Mouse (Mus musculus) adrenal gland (tissue): ENCODE data around the gene Tgfbr1.

ENCODE experiments used
- intact Hi-C: fragments of 180-260 bp; cut with DNase I; formaldehyde crosslinking; loops from one replicate; pipeline ENCODE4 v1.15.1; 2025

The Tgfbr1 gene

GRCm38 (mm10) chr4:47419268-47419973, 66.4 kb downstream of the Tgfbr1 start:
- intact Hi-C loops, result no loop called here

GRCm38 (mm10) chr4:47420191-47420590, 67.2 kb downstream of the Tgfbr1 start:
- intact Hi-C loops, result loop anchor here (10.0 kb wide), 1 partner anchor 985 kb away; no protein-coding TSS in a partner anchor

DNA sequence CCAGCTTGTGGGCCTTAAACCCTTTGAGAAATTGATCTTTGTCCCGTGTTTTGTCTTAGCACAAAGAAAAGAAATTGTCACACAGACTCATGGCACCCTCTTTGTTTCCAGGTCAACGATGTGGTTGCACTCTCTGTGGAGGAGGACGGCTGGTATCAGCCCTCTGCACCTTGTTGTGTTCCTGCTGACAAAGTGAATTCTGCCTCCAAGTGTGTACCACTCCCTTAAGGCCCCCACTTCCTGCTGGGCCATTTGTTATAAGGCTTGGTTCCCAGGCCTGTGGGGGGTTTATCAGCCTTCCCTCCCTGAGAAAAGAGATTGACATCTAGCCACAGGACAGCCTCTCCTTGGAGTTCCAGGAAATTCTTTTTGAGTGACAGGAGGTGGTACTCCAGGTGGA, 69.2 kb downstream of the Tgfbr1 start:
- intact Hi-C loops, result loop anchor here (10.0 kb wide), 1 partner anchor 983 kb away; no protein-coding TSS in a partner anchor

- intact Hi-C loops, result loop anchor here (10.0 kb wide), 1 partner anchor 982 kb away; no protein-coding TSS in a partner anchor
Measured at GRCm38 (mm10) chr4:47422946-47423345, 69.9 kb downstream of the Tgfbr1 start.

DNA sequence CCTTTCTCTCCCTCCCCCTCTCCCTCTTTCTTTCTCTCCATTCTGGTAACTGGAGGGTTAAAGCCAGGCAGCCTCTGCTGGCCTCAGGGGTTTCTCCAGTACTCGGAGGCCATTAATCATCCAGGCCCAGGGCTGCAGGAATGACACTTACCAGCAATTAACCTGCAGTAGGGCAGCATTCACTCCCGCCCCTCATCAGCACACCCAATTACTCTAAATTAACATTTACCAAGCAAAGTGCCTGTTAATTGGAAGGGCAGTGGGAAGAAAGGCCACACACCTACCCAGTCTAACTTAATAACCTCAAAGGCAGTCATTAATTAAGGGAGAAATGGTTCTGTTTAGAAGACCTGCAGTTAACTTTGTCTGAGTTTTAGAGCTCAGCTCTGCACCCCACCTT, 71.4 kb downstream of the Tgfbr1 start:
- intact Hi-C loops, result loop anchor here (10.0 kb wide), 1 partner anchor 980 kb away; no protein-coding TSS in a partner anchor

- intact Hi-C loops, result loop anchor here (10.0 kb wide), 1 partner anchor 979 kb away; no protein-coding TSS in a partner anchor
Measured at GRCm38 (mm10) chr4:47425247-47425830, 72.3 kb downstream of the Tgfbr1 start.

DNA sequence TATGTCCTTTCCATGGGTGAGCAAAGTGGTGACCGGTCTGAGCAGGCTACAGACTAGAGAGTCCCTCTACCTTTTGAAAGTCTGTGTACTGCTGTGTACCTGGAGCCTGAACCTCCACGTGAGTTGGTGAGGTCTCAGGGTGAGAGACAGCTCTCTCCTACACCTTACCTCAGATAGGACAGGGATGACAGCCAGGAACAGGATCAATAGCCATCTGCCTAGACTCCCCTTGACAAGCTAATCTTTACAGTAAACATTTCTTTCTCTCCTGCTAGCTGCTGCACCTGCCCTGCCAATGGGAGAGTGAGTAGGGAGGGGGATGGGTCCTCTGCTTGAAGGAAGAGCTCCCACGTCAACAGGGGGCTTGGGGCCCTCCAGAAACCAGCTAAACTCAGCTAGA, 74.6 kb downstream of the Tgfbr1 start:
- intact Hi-C loops, result loop anchor here (10.0 kb wide), 1 partner anchor 977 kb away; no protein-coding TSS in a partner anchor

DNA sequence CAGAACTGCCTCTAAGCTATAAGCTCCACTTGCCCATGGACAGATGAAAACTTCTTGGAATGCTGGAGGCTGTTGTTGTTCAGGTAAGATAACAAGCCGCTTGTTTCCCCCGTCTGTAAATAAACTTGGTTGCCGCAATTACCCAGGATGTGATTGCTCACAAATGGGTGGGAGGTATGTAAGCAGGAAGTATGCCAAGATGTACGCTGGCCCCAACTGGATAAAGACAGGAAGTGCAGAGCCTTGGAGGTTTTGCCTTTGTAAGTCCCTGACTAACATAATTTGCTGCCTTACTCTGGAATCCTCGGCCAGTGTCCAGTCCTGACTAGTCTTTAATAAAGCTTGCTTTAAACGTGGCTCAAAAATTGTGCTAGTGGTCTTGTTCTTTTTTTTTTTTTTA, 77.5 kb downstream of the Tgfbr1 start:
- intact Hi-C loops, result loop anchor here (5.0 to 10.0 kb wide), 3 partner anchors 167 to 764 kb away; partner anchors contain the start of gene Nr4a3

DNA sequence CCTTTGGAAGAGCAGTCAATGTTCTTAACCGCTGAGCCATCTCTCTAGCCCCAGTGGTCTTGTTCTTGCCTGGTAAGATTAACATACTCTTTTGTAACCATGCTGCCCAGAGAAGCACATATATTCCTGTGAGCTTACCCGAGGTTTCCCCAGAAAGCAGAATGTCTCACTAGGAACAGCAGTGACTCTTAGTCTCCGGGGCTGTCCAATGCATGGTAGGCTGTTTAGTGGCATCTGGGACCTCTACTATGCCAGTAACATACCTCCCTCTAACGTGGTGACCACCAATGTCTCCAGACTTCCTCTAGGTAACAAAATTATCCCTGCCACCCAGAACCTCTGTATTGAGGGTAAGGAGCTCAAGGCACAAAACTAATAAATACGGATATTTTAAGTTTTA, 78.1 kb downstream of the Tgfbr1 start:
- intact Hi-C loops, result loop anchor here (5.0 to 10.0 kb wide), 3 partner anchors 166 to 764 kb away; partner anchors contain the start of gene Nr4a3

DNA sequence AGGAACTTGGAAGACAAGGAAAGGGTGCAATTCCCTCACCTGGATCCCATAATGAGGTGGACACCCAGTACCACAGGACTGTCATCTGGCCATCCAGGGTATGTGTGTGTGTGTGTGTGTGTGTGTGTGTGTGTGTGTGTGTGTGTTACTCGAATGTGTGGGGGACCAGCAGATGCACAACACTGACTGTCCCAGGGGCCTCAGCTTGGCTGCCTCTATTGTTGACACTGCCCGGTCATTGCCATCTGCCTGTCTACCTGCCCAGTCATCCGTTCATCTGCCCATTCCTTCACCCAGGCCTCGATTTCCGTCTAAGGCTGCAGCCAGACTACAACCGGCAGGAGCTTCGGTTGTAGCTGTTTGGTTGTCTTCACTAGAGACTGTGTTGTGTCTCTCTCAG, 79.7 kb downstream of the Tgfbr1 start:
- intact Hi-C loops, result loop anchor here (5.0 to 10.0 kb wide), 3 partner anchors 165 to 762 kb away; partner anchors contain the start of gene Nr4a3

DNA sequence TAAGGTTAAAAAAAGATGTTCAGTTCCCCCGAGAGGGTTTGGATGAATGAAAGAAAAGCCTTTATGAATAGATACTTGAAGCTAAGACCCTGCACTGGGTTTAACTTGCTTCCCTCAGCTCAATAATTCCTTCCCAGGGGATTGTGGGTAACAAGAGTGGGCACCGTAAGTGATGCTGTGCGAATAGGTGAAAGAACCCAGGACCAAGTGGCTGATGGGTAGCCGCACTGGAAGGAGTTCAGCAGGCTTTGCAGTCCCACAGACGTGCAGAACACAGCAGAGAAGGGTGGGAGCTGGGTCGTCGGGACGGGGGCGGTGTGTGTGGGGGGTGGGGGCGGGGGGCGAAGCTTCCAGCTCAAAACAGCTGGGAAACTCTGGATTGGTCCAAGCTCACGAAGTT, 82.1 kb downstream of the Tgfbr1 start:
- intact Hi-C loops, result loop anchor here (10.0 kb wide), 2 partner anchors 610 to 760 kb away; partner anchors contain the start of gene Nr4a3

DNA sequence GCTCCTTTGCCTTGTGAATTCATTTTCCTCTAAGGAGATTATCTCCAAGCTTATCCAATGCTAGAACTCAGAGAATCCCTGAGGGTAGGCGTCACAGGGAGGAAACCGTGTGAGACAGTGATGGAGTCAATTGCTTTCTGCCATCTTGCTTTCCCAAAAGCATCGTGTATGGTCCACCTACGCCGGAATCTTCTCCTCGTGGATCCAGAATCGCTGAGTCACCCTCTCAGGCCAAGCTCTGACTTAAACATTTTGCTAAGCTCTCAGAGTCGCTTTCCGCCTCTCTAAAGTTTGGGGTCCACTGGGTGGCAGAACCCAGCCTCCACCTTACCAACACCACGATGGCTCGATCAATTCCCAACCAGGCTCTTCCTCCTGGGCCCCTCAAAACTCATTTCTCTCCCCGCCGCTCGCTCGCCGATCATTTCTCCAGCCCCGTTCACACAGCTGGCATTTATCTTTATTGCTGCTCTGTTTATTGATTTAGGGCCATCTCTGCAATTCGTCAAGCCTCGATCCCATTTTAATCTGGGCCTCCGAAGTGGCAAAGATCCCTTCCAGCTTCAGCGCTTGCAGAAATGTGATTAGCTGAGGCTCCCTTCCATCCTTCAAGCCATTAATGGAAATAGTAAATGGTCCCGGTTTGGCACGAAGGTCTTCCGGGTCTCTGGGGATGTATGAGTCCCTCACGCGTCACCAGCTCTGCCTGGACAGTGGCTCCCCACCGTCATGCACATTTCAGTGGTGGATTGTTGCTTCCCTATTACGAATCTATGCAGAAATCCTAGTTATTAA, 82.7 kb downstream of the Tgfbr1 start:
- intact Hi-C loops, result loop anchor here (10.0 kb wide), 2 partner anchors 609 to 759 kb away; partner anchors contain the start of gene Nr4a3

DNA sequence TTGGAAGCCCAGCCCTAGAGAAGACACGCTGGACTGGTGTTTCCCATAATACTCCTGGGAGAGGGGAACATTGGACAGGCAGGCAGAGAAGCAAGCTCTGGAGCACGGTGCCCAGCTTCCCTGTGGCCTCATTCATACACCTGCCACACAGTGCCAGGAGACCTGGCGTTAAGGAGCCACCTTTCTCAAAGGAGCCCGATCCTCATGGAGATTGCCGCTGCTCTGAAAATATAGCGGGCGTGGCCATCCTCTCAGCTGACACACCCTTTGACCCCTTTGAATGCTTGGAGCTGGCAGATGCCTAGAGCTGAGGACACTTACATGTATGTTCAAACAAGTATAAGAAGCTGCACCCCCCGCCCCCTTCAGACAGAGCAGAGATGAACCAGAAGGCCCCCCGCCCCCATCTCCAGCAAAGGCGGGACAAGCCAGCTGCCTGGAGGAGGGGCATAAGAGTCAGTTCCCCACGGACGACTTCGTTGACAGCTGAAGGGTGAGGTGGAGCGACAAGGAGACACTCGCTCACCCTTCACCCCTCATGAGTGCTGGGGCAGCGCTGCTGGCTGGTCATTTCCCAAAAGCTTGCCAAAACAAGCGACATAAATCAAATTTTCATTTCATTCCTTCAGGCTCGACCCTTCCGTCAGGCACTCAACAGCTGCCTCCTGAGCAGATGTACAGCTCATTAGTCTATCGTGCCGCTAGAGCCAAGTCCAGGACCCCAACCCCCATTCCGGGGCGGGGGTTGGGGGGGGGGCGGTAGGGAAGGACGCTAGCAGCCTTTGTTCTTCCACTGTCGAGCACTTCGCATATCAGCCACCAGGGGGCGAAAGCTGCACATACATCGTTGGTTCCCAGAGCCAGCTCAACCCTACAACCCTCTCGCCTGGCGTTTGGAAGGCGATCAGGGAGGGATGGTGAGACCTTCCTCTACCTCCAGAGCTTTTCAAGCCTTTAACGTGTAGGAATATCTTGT, 84.6 kb downstream of the Tgfbr1 start:
- intact Hi-C loops, result loop anchor here (2.0 to 10.0 kb wide), 4 partner anchors 37 to 757 kb away; partner anchors contain the start of genes Alg2, Nr4a3 and Sec61b

- intact Hi-C loops, result loop anchor here (2.0 to 10.0 kb wide), 4 partner anchors 36 to 756 kb away; partner anchors contain the start of genes Alg2, Nr4a3 and Sec61b
Measured at GRCm38 (mm10) chr4:47438956-47439355, 85.9 kb downstream of the Tgfbr1 start.

DNA sequence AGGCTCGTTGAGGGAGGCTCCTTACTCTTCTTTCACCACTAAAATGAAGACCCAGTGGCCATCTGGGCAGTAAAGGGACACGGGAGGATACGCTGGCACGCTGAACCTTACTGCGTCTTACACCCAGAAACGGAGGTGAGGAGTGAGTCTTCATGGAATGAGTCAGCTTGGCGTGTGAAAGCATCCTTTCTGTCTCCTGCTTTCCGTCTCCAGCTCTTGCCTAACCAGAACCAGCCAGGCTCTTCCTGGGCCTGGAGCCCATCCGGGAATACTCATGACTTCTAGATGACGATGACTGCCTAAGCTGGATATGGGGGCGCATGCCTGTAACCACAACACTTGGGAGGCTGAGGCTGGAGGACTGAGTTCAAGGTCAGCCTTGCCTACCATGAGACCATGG, 87.9 kb downstream of the Tgfbr1 start:
- intact Hi-C loops, result no loop called here

- intact Hi-C loops, result no loop called here
Measured at GRCm38 (mm10) chr4:47448526-47448925, 95.5 kb downstream of the Tgfbr1 start.

DNA sequence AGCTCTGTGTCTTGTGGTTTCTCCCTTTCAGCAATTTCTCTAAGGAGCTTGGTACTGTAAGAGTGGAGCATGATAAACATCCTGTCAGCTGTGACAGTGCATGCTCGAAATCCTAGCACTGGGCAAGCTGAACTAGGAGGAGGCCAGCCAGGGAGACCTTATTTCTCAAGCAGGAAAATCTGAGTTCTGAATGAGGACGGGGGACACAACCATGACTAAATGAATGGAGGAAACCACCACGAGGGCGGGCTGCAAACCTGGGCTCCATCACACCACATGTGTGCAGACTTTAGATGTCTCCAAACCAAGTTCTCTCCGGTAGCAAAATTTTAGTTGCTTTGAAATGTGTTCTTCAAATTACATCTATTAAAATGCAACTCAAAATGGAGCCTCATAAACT, 96.1 kb downstream of the Tgfbr1 start:
- intact Hi-C loops, result no loop called here

GRCm38 (mm10) chr4:47449586-47450522, 96.8 kb downstream of the Tgfbr1 start:
- intact Hi-C loops, result no loop called here
